Mouse (Mus musculus): ENCODE results near the gene Ubr1. TPM values are rescaled to one million over a fixed set of nuclear protein-coding genes. Genes with fewer than 3 reads are reported as not detected.
"Not testable (repeated sequence)": the region's sequence is repeated elsewhere in the genome, so short reads cannot be mapped to it uniquely, and the experiment has no call there.

Gene Ubr1
- total RNA-seq, 4 experiments from 2014 or later: 27.4 to 31.5 (median 29.6) TPM

- peak; percentile 42 to 48 for DNase-seq (ENCODE audit: low spot score in 2 of 2)
Observed at GRCm38 (mm10) chr2:120976990-120977925, 6.7 kb upstream of the Ubr1 start, which contains the start of gene Tmem62. Gene Tmem62 (plus strand): TSS chr2:120977017.

GRCm38 (mm10) chr2:120976308-120976707 lies 5.8 kb upstream of the Ubr1 start:
- no peak for DNase-seq (ENCODE audit: low spot score in 2 of 2)

- DNase-seq (ENCODE audit: low spot score in 2 of 2): no peak
Observed at GRCm38 (mm10) chr2:120972964-120973363, 2.4 kb upstream of the Ubr1 start.

GRCm38 (mm10) chr2:120972257-120972656 lies 1.7 kb upstream of the Ubr1 start:
- DNase-seq (ENCODE audit: low spot score in 2 of 2): not testable (repeated sequence)

GRCm38 (mm10) chr2:120971766-120972165 lies 1.3 kb upstream of the Ubr1 start:
- DNase-seq (ENCODE audit: low spot score in 2 of 2): no peak

- DNase-seq (ENCODE audit: low spot score in 2 of 2): no peak
Observed at GRCm38 (mm10) chr2:120970045-120970539, 423 bp downstream of the Ubr1 start.

GRCm38 (mm10) chr2:120965486-120965885 lies 5.0 kb downstream of the Ubr1 start:
- no peak for DNase-seq (ENCODE audit: low spot score in 2 of 2)

- DNase-seq (ENCODE audit: low spot score in 2 of 2): no peak
Observed at GRCm38 (mm10) chr2:120963110-120963509, 7.4 kb downstream of the Ubr1 start.

GRCm38 (mm10) chr2:120960261-120960660 lies 10.3 kb downstream of the Ubr1 start:
- no peak for DNase-seq (ENCODE audit: low spot score in 2 of 2)

- DNase-seq (ENCODE audit: low spot score in 2 of 2): no peak
Observed at GRCm38 (mm10) chr2:120959827-120960226, 10.7 kb downstream of the Ubr1 start.

GRCm38 (mm10) chr2:120959363-120959762 lies 11.2 kb downstream of the Ubr1 start:
- DNase-seq (ENCODE audit: low spot score in 2 of 2): no peak

GRCm38 (mm10) chr2:120952176-120952938 lies 18.2 kb downstream of the Ubr1 start:
- no peak for DNase-seq (ENCODE audit: low spot score in 2 of 2)

GRCm38 (mm10) chr2:120951208-120951607 lies 19.3 kb downstream of the Ubr1 start:
- no peak for DNase-seq (ENCODE audit: low spot score in 2 of 2)

- no peak for DNase-seq (ENCODE audit: low spot score in 2 of 2)
Observed at GRCm38 (mm10) chr2:120933038-120933437, 37.5 kb downstream of the Ubr1 start.

- no peak for DNase-seq (ENCODE audit: low spot score in 2 of 2)
Observed at GRCm38 (mm10) chr2:120909556-120909955, 61.0 kb downstream of the Ubr1 start.

GRCm38 (mm10) chr2:120896361-120896760 lies 74.2 kb downstream of the Ubr1 start:
- DNase-seq (ENCODE audit: low spot score in 2 of 2): no peak

GRCm38 (mm10) chr2:120887601-120888000 lies 82.9 kb downstream of the Ubr1 start:
- no peak for DNase-seq (ENCODE audit: low spot score in 2 of 2)

- no peak for DNase-seq (ENCODE audit: low spot score in 2 of 2)
Observed at GRCm38 (mm10) chr2:120873192-120873591, 97.3 kb downstream of the Ubr1 start.

GRCm38 (mm10) chr2:120871447-120872336 lies 98.8 kb downstream of the Ubr1 start:
- DNase-seq (ENCODE audit: low spot score in 2 of 2): no peak

GRCm38 (mm10) chr2:120867336-120867735 lies 103.2 kb downstream of the Ubr1 start:
- DNase-seq (ENCODE audit: low spot score in 2 of 2): no peak

- no peak for DNase-seq (ENCODE audit: low spot score in 2 of 2)
Observed at GRCm38 (mm10) chr2:120866561-120866960, 104.0 kb downstream of the Ubr1 start.
